Mouse (Mus musculus): ENCODE results near the gene Ppp1r14b. TPM values are rescaled to one million over a fixed set of nuclear protein-coding genes. Genes with fewer than 3 reads are reported as not detected.

The Ppp1r14b gene
- polyA plus RNA-seq, 1 experiment from 2014 or later, result 102 TPM

DNA sequence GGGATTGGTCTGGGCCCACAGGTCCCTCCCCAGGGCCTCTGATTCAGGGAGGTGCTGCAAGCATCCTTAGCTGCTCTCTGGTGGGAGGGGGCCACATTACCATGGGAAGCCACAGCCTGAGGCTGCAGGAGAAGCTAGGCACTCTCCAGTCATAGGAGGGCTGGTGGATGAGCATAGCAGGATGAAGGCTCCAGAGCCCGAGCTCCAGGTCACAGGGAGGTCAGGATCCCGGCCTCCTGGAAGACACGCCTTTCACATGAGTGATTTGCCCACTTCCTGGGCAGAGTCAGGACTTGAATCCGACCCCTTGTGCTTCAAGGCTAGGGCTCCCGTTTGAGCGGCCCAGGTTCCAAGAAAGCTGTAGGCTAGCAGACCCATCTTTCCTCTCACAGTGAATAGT lies 3.1 kb upstream of the Ppp1r14b start:
- no peak overlapping the region for H3K4me3 ChIP-seq (ENCODE audit: low read depth, low read length)
- H3K4me1 ChIP-seq (replicated peaks; ENCODE audit: control insufficient read depth, insufficient read depth, low read length), result peaks cover 14% of the 10 kb centered on the region
- H3K9me3 ChIP-seq (ENCODE audit: control insufficient read depth), result no peaks in the 10 kb centered on the region
- ATAC-seq, result no peak
- H3K27me3 ChIP-seq (replicated peaks; ENCODE audit: control insufficient read depth, insufficient read depth, low read length), result no peaks in the 10 kb centered on the region
- H3K27ac ChIP-seq (ENCODE audit: low read depth, low read length), result no peak overlapping the region
- H3K36me3 ChIP-seq (ENCODE audit: control insufficient read depth, insufficient read depth), result peaks cover 3% of the 10 kb centered on the region; the same call in 1 of the 2 replicates
- 22% methylated on average over 6 of the region's 6 CpGs for WGBS
- TF ChIP-seq CTCF (IDR thresholded peaks at IDR 0.05; ENCODE audit: low read depth), result no peak
- no peak overlapping the region; the same call in 1 of the 2 replicates for H3K4me2 ChIP-seq (replicated peaks; ENCODE audit: low read depth)
- H3K9ac ChIP-seq (ENCODE audit: low read depth, low read length), result no peak overlapping the region

DNA sequence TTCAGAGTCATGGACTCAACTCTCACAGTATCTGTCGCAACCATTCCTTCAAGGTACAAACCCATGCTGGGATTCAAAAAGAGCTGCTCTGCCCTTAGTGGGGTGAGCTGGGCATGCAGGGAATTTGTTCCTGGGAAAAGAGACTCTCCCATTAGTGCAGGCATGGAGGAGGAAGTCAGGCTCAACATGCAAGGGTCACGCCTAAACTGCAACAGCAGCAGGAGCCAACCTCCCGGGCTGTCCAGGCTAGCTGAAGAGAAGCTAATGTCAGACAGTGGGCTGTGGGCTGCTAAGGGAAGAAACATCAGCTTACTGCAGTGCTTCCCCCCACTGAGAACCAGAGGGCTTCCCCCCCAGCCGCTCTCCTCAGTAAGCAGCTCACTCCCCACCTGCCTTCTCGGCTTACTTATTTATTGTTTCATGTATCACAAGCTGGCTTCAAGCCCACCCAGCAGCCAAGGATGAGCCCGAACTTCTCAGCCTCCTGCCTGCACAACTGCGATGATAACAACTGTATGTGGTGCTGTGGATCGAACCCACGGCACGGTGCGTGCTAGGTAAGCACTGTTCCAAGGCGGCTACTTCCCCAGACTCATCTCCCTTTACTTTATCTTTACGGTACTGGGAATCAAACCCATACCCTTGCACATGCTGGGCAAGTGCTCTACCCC lies 2.4 kb upstream of the Ppp1r14b start:
- H3K9ac ChIP-seq (ENCODE audit: low read depth, low read length), result no peak overlapping the region
- ATAC-seq, result no peak
- H3K27me3 ChIP-seq (replicated peaks; ENCODE audit: control insufficient read depth, insufficient read depth, low read length), result no peaks in the 10 kb centered on the region
- H3K4me3 ChIP-seq (ENCODE audit: low read depth, low read length), result no peak overlapping the region
- H3K9me3 ChIP-seq (ENCODE audit: control insufficient read depth), result no peaks in the 10 kb centered on the region
- TF ChIP-seq CTCF (IDR thresholded peaks at IDR 0.05; ENCODE audit: low read depth), result no peak
- H3K36me3 ChIP-seq (ENCODE audit: control insufficient read depth, insufficient read depth), result peaks cover 7% of the 10 kb centered on the region; the same call in 1 of the 2 replicates
- 72% methylated on average over 13 of the region's 13 CpGs for WGBS
- no peak overlapping the region for H3K4me2 ChIP-seq (replicated peaks; ENCODE audit: low read depth)
- H3K27ac ChIP-seq (ENCODE audit: low read depth, low read length), result peak overlapping the region; percentile 21; the same call in 1 of the 2 replicates
- H3K4me1 ChIP-seq (replicated peaks; ENCODE audit: control insufficient read depth, insufficient read depth, low read length), result peaks cover 14% of the 10 kb centered on the region

GRCm38 (mm10) chr19:6973581-6974190 lies 1.1 kb upstream of the Ppp1r14b start:
- Histone ChIP-seq H3K36me3 (ENCODE audit: control insufficient read depth, insufficient read depth) (peaks cover 8% of the 10 kb centered on the region; the same call in 1 of the 2 replicates), H3K9me3 (ENCODE audit: control insufficient read depth) (no peaks in the 10 kb centered on the region), H3K4me3 (ENCODE audit: low read depth, low read length) (peak overlapping the region; percentile 59), H3K4me2 (replicated peaks; ENCODE audit: low read depth) (peak overlapping the region; percentile 88), H3K27me3 (replicated peaks; ENCODE audit: control insufficient read depth, insufficient read depth, low read length) (no peaks in the 10 kb centered on the region), H3K27ac (ENCODE audit: low read depth, low read length) (no peak overlapping the region), H3K9ac (ENCODE audit: low read depth, low read length) (no peak overlapping the region), H3K4me1 (replicated peaks; ENCODE audit: control insufficient read depth, insufficient read depth, low read length) (peaks cover 14% of the 10 kb centered on the region)
- ATAC-seq, result no peak
- no peak for TF ChIP-seq CTCF (IDR thresholded peaks at IDR 0.05; ENCODE audit: low read depth)
- WGBS, result 38% methylated on average over 12 of the region's 12 CpGs

DNA sequence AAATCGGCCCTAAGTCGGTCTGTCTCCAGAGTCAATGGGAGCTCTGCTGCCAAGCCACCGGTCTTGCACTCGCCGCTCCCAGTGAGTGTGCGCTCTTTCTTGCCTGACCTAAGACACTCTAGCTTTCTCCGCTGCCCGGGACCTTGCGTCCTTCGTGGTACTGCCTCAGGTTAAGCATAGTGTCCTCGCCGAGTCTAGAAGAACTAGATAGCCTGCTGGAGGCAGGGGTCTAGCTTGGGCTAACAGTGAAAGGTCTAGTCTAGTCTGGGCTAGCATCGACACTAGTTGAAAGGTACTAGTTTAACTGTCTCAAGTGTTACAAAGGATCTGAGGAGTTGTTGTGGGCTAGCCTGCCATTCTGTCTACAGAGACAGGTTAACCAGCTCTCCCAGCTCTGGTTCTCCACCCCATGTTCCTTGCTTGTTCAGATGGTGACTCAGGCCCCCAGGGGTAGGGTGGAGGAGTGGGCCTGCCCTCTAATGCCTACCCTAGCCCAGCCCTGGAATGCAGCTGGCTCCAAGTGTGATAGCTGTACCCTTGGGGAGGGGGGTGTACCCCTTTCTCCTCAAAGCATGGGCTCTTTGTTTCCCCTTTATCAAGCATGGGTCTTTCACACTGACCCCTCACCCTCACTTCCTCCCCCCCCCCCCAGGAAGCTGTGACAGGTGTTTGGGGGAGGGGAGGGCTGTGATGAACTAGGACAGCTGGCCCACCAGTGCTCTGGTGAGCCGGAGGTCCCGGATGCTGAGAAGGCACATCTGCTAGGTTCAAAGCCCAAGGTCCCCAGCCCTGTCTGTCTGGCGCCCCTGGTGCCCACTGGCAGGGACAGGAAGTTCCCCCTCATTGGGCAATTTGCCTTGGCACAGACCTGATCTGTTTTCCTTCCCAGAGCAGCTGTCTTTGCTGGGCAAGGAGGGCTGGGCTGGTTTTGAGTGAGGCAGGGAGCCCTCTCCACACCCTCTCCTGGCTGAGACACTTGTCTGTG lies 1.1 kb downstream of the Ppp1r14b start, which contains the start of gene Plcb3:
TSS of gene Plcb3 (minus strand) at position 934 of the 985 bp plus-strand sequence.
- H3K4me1 ChIP-seq (replicated peaks; ENCODE audit: control insufficient read depth, insufficient read depth, low read length), result peaks cover 7% of the 10 kb centered on the region; the same call in 1 of the 2 replicates
- H3K4me2 ChIP-seq (replicated peaks; ENCODE audit: low read depth), result peak within 1 kb of the TSS; percentile 88
- peak; percentile 63 for TF ChIP-seq CTCF (IDR thresholded peaks at IDR 0.05; ENCODE audit: low read depth)
- H3K9me3 ChIP-seq (ENCODE audit: control insufficient read depth), result no peaks in the 10 kb centered on the region
- H3K9ac ChIP-seq (ENCODE audit: low read depth, low read length), result peak within 1 kb of the TSS; percentile 53
- peaks cover 8% of the 10 kb centered on the region; the same call in 1 of the 2 replicates for H3K36me3 ChIP-seq (ENCODE audit: control insufficient read depth, insufficient read depth)
- H3K27me3 ChIP-seq (replicated peaks; ENCODE audit: control insufficient read depth, insufficient read depth, low read length), result no peaks in the 10 kb centered on the region
- H3K4me3 ChIP-seq (ENCODE audit: low read depth, low read length), result peak within 1 kb of the TSS; percentile 59
- H3K27ac ChIP-seq (ENCODE audit: low read depth, low read length), result peak within 1 kb of the TSS; percentile 88
- WGBS, result under 1% methylated on average over 16 of the region's 16 CpGs
- ATAC-seq, result no peak

- ATAC-seq, result no peak
- Histone ChIP-seq H3K4me1 (replicated peaks; ENCODE audit: control insufficient read depth, insufficient read depth, low read length) (no peaks in the 10 kb centered on the region), H3K4me2 (replicated peaks; ENCODE audit: low read depth) (peak overlapping the region; percentile 75), H3K9ac (ENCODE audit: low read depth, low read length) (no peak overlapping the region), H3K27me3 (replicated peaks; ENCODE audit: control insufficient read depth, insufficient read depth, low read length) (no peaks in the 10 kb centered on the region), H3K9me3 (ENCODE audit: control insufficient read depth) (no peaks in the 10 kb centered on the region), H3K36me3 (ENCODE audit: control insufficient read depth, insufficient read depth) (peaks cover 8% of the 10 kb centered on the region; the same call in 1 of the 2 replicates), H3K27ac (ENCODE audit: low read depth, low read length) (peak overlapping the region; percentile 57; the same call in 1 of the 2 replicates), H3K4me3 (ENCODE audit: low read depth, low read length) (no peak overlapping the region)
- 66% methylated on average over 12 of the region's 13 CpGs for WGBS
- no peak for TF ChIP-seq CTCF (IDR thresholded peaks at IDR 0.05; ENCODE audit: low read depth)
Observed at GRCm38 (mm10) chr19:6977759-6978638, 3.2 kb downstream of the Ppp1r14b start.
